Mouse (Mus musculus): ENCODE measurements at regions not wholly inside any gene's neighbourhood (a gene's known extent, or its start where the extent isn't known, plus 50 kb on each side); places are given as distances from the start of the nearest gene placed in this dataset.

- DNase-seq (ENCODE audit: low spot score) (no peak), ATAC-seq (no peak)
- Histone ChIP-seq H3K27ac (ENCODE audit: low read depth, low read length) (no peak overlapping the region), H3K36me3 (ENCODE audit: control insufficient read depth, insufficient read depth, low read length) (no peaks in the 10 kb centered on the region), H3K4me1 (ENCODE audit: control insufficient read depth, insufficient read depth, low read length) (no peaks in the 10 kb centered on the region), H3K27me3 (replicated peaks; ENCODE audit: control insufficient read depth, insufficient read depth, low read length) (no peaks in the 10 kb centered on the region), H3K9ac (ENCODE audit: low read length) (no peak overlapping the region), H3K4me3 (ENCODE audit: low read depth, low read length) (no peak overlapping the region), H3K9me3 (replicated peaks; ENCODE audit: control insufficient read depth, low read length) (no peaks in the 10 kb centered on the region), H3K4me2 (ENCODE audit: low read length) (no peak overlapping the region)
- WGBS, result 94% methylated on average over 2 of the region's 2 CpGs
Observed at GRCm38 (mm10) chr1:13925994-13926393, 2167.1 kb downstream of the 4930444P10Rik start.

- Histone ChIP-seq H3K27me3 (replicated peaks; ENCODE audit: control insufficient read depth, insufficient read depth, low read length) (no peaks in the 10 kb centered on the region), H3K9ac (ENCODE audit: low read length) (no peak overlapping the region), H3K4me2 (ENCODE audit: low read length) (no peak overlapping the region), H3K4me1 (ENCODE audit: control insufficient read depth, insufficient read depth, low read length) (no peaks in the 10 kb centered on the region), H3K36me3 (ENCODE audit: control insufficient read depth, insufficient read depth, low read length) (no peaks in the 10 kb centered on the region), H3K9me3 (replicated peaks; ENCODE audit: control insufficient read depth, low read length) (no peaks in the 10 kb centered on the region), H3K4me3 (ENCODE audit: low read depth, low read length) (no peak overlapping the region), H3K27ac (ENCODE audit: low read depth, low read length) (no peak overlapping the region)
- ATAC-seq (no peak), DNase-seq (ENCODE audit: low spot score) (no peak)
- 95% methylated on average over 5 of the region's 5 CpGs for WGBS
Observed at GRCm38 (mm10) chr1:13915216-13915615, 2177.9 kb downstream of the 4930444P10Rik start.

- H3K9ac ChIP-seq (ENCODE audit: low read length), result no peak overlapping the region
- H3K4me1 ChIP-seq (ENCODE audit: control insufficient read depth, insufficient read depth, low read length), result no peaks in the 10 kb centered on the region
- H3K36me3 ChIP-seq (ENCODE audit: control insufficient read depth, insufficient read depth, low read length), result no peaks in the 10 kb centered on the region
- H3K4me2 ChIP-seq (ENCODE audit: low read length), result no peak overlapping the region
- H3K27me3 ChIP-seq (replicated peaks; ENCODE audit: control insufficient read depth, insufficient read depth, low read length), result no peaks in the 10 kb centered on the region
- no peak for DNase-seq (ENCODE audit: low spot score)
- ATAC-seq, result no peak
- no peaks in the 10 kb centered on the region for H3K9me3 ChIP-seq (replicated peaks; ENCODE audit: control insufficient read depth, low read length)
- H3K27ac ChIP-seq (ENCODE audit: low read depth, low read length), result no peak overlapping the region
- H3K4me3 ChIP-seq (ENCODE audit: low read depth, low read length), result no peak overlapping the region
- WGBS, result 95% methylated on average over 2 of the region's 2 CpGs
Observed at GRCm38 (mm10) chr1:13879126-13879525, 2214.0 kb downstream of the 4930444P10Rik start.

GRCm38 (mm10) chr1:13873925-13874324 is 2219.2 kb downstream of the 4930444P10Rik start:
- Histone ChIP-seq H3K27me3 (replicated peaks; ENCODE audit: control insufficient read depth, insufficient read depth, low read length) (no peaks in the 10 kb centered on the region), H3K4me1 (ENCODE audit: control insufficient read depth, insufficient read depth, low read length) (no peaks in the 10 kb centered on the region), H3K27ac (ENCODE audit: low read depth, low read length) (no peak overlapping the region), H3K4me3 (ENCODE audit: low read depth, low read length) (no peak overlapping the region), H3K4me2 (ENCODE audit: low read length) (no peak overlapping the region), H3K9me3 (replicated peaks; ENCODE audit: control insufficient read depth, low read length) (no peaks in the 10 kb centered on the region), H3K9ac (ENCODE audit: low read length) (no peak overlapping the region), H3K36me3 (ENCODE audit: control insufficient read depth, insufficient read depth, low read length) (no peaks in the 10 kb centered on the region)
- DNase-seq (ENCODE audit: low spot score) (no peak), ATAC-seq (no peak)

GRCm38 (mm10) chr1:13872536-13872935 is 2220.6 kb downstream of the 4930444P10Rik start:
- no peak for ATAC-seq

GRCm38 (mm10) chr1:13870631-13871286 is 2222.4 kb downstream of the 4930444P10Rik start:
- Histone ChIP-seq H3K4me2 (ENCODE audit: low read length) (no peak overlapping the region), H3K36me3 (ENCODE audit: control insufficient read depth, insufficient read depth, low read length) (no peaks in the 10 kb centered on the region), H3K9me3 (replicated peaks; ENCODE audit: control insufficient read depth, low read length) (no peaks in the 10 kb centered on the region), H3K27ac (ENCODE audit: low read depth, low read length) (no peak overlapping the region), H3K27me3 (replicated peaks; ENCODE audit: control insufficient read depth, insufficient read depth, low read length) (no peaks in the 10 kb centered on the region), H3K9ac (ENCODE audit: low read length) (no peak overlapping the region), H3K4me1 (ENCODE audit: control insufficient read depth, insufficient read depth, low read length) (no peaks in the 10 kb centered on the region), H3K4me3 (ENCODE audit: low read depth, low read length) (no peak overlapping the region)
- peak; percentile 25 for DNase-seq (ENCODE audit: low spot score)
- ATAC-seq, result no peak
- 63% methylated on average over 3 of the region's 3 CpGs for WGBS

More at GRCm38 (mm10) chr1:13872536-13872935, 2220.6 kb downstream of the 4930444P10Rik start:
- H3K4me2 ChIP-seq (ENCODE audit: low read length), result no peak overlapping the region
- H3K36me3 ChIP-seq (ENCODE audit: control insufficient read depth, insufficient read depth, low read length), result no peaks in the 10 kb centered on the region
- no peaks in the 10 kb centered on the region for H3K9me3 ChIP-seq (replicated peaks; ENCODE audit: control insufficient read depth, low read length)
- no peaks in the 10 kb centered on the region for H3K4me1 ChIP-seq (ENCODE audit: control insufficient read depth, insufficient read depth, low read length)
- H3K27me3 ChIP-seq (replicated peaks; ENCODE audit: control insufficient read depth, insufficient read depth, low read length), result no peaks in the 10 kb centered on the region
- no peak overlapping the region for H3K4me3 ChIP-seq (ENCODE audit: low read depth, low read length)
- H3K9ac ChIP-seq (ENCODE audit: low read length), result no peak overlapping the region
- DNase-seq (ENCODE audit: low spot score), result no peak
- H3K27ac ChIP-seq (ENCODE audit: low read depth, low read length), result no peak overlapping the region

- H3K36me3 ChIP-seq (ENCODE audit: control insufficient read depth, insufficient read depth, low read length), result no peaks in the 10 kb centered on the region
- ATAC-seq, result no peak
- H3K9me3 ChIP-seq (replicated peaks; ENCODE audit: control insufficient read depth, low read length), result no peaks in the 10 kb centered on the region
- no peak overlapping the region for H3K27ac ChIP-seq (ENCODE audit: low read depth, low read length)
- no peaks in the 10 kb centered on the region for H3K4me1 ChIP-seq (ENCODE audit: control insufficient read depth, insufficient read depth, low read length)
- no peak overlapping the region for H3K4me3 ChIP-seq (ENCODE audit: low read depth, low read length)
- no peak for DNase-seq (ENCODE audit: low spot score)
- H3K4me2 ChIP-seq (ENCODE audit: low read length), result no peak overlapping the region
- H3K9ac ChIP-seq (ENCODE audit: low read length), result no peak overlapping the region
- no peaks in the 10 kb centered on the region for H3K27me3 ChIP-seq (replicated peaks; ENCODE audit: control insufficient read depth, insufficient read depth, low read length)
Observed at GRCm38 (mm10) chr1:13865713-13866112, 2227.4 kb downstream of the 4930444P10Rik start.

GRCm38 (mm10) chr1:13863712-13864111 is 2229.4 kb downstream of the 4930444P10Rik start:
- no peak overlapping the region for H3K9ac ChIP-seq (ENCODE audit: low read length)
- no peak overlapping the region for H3K4me2 ChIP-seq (ENCODE audit: low read length)
- WGBS, result 42% methylated on average over 1 of the region's 1 CpGs
- H3K27ac ChIP-seq (ENCODE audit: low read depth, low read length), result no peak overlapping the region
- ATAC-seq (no peak), DNase-seq (ENCODE audit: low spot score) (no peak)
- H3K9me3 ChIP-seq (replicated peaks; ENCODE audit: control insufficient read depth, low read length), result no peaks in the 10 kb centered on the region
- peaks cover 6% of the 10 kb centered on the region; the same call in 1 of the 2 replicates for H3K4me1 ChIP-seq (ENCODE audit: control insufficient read depth, insufficient read depth, low read length)
- no peak overlapping the region for H3K4me3 ChIP-seq (ENCODE audit: low read depth, low read length)
- H3K36me3 ChIP-seq (ENCODE audit: control insufficient read depth, insufficient read depth, low read length), result no peaks in the 10 kb centered on the region
- H3K27me3 ChIP-seq (replicated peaks; ENCODE audit: control insufficient read depth, insufficient read depth, low read length), result no peaks in the 10 kb centered on the region

- DNase-seq (ENCODE audit: low spot score), result peak; percentile 71
- H3K4me1 ChIP-seq (ENCODE audit: control insufficient read depth, insufficient read depth, low read length), result peaks cover 6% of the 10 kb centered on the region; the same call in 1 of the 2 replicates
- ATAC-seq, result peak; percentile 70
- no peaks in the 10 kb centered on the region for H3K9me3 ChIP-seq (replicated peaks; ENCODE audit: control insufficient read depth, low read length)
- H3K4me2 ChIP-seq (ENCODE audit: low read length), result no peak overlapping the region
- H3K36me3 ChIP-seq (ENCODE audit: control insufficient read depth, insufficient read depth, low read length), result no peaks in the 10 kb centered on the region
- H3K27ac ChIP-seq (ENCODE audit: low read depth, low read length), result no peak overlapping the region
- H3K9ac ChIP-seq (ENCODE audit: low read length), result no peak overlapping the region
- 2% methylated on average over 5 of the region's 5 CpGs for WGBS
- no peaks in the 10 kb centered on the region for H3K27me3 ChIP-seq (replicated peaks; ENCODE audit: control insufficient read depth, insufficient read depth, low read length)
- H3K4me3 ChIP-seq (ENCODE audit: low read depth, low read length), result no peak overlapping the region
Observed at GRCm38 (mm10) chr1:13861070-13861511, 2232.0 kb downstream of the 4930444P10Rik start.
